1 mouse cellular context compared by ENCODE assay signal in genomic region chr4:135972556-135972906, GRCm38 (mm10).
A peak's percentile ranks its signal among the peaks of the same experiment; 100 is the strongest.
TF ChIP-seq lines count a peak whose summit lies in the region.

Gene Lypla2, minus strand, starts transcription at chr4:135972626.

TF ChIP-seq in CH12.LX, 34 proteins besides CTCF, POLR2A, EP300 and RAD21 (continued from another document):
- TF ChIP-seq POLR2AphosphoS2 (IDR thresholded peaks at IDR 0.05; ENCODE audit: low read depth, low read length): peak; percentile 55; the same call in 1 of the 2 replicates
- peak; percentile 43; the same call in 1 of the 2 replicates for TF ChIP-seq MAZ (IDR thresholded peaks at IDR 0.05; ENCODE audit: low read depth, low read length)
- no peak for TF ChIP-seq SMC3 (IDR thresholded peaks at IDR 0.05; ENCODE audit: low read depth, low read length)
- peak; percentile 99 for TF ChIP-seq ELF1 (IDR thresholded peaks at IDR 0.05; ENCODE audit: low read depth, low read length)
- no peak; the same call in 1 of the 2 replicates for TF ChIP-seq IRF4 (IDR thresholded peaks at IDR 0.05; ENCODE audit: low read depth, low read length)
- peak; percentile 86 for TF ChIP-seq HCFC1 (IDR thresholded peaks at IDR 0.05; ENCODE audit: low read depth, low read length)
- TF ChIP-seq MAX (IDR thresholded peaks at IDR 0.05; ENCODE audit: low read length): peak; percentile 32; the same call in 1 of the 2 replicates
- TF ChIP-seq JUND (conservative IDR thresholded peaks at IDR 0.05; ENCODE audit: low read depth, low read length): no peak
- peak; percentile 68 for TF ChIP-seq NELFE (IDR thresholded peaks at IDR 0.05; ENCODE audit: low read depth, low read length)
- TF ChIP-seq TCF12 (IDR thresholded peaks at IDR 0.05; ENCODE audit: low read depth, low read length): peak; percentile 65; the same call in 1 of the 2 replicates
